Comparison of ENCODE assay signal across 9 mouse cellular contexts in the genomic region with DNA sequence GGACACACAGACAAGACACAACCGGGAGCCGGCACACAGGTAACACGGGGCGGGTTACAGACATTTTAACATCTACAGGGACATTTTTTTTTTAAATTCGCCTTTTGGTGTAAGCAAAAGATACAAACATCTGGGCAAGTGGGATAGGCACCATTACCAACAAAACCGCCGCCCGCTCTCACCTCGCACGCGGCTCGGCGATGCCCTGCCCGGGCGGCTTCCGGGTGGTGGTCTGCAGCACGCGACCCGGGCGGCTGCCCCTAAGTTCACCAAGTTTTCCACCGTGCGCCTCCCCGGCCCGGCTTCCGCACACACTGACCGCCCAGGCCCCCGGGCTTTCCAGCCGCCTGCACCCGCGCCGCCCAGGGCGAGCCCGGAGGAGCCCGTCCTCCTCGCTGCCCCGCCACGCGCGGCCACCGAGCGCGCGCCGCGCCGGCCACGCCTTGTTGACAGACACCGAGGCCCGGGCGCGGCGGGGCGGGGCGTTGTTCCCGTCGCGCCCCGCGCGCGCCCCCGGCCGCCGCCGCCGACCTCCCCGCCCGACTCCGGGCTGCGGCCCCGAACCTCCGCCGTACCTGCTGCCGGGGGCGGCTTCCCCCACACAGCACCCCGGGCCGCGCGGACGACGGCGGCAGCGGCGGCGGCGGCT. TPM values are rescaled to one million over a fixed set of nuclear protein-coding genes. Genes with fewer than 3 reads are reported as not detected.
DNase-seq lines count a peak whose midpoint lies in the region; ATAC-seq and TF ChIP-seq lines count a peak whose summit lies in the region.
"Had no signal": no experiment of that assay in that cellular context is flagged by ENCODE, and none has a peak within 500 bp of the region (broad histone marks: within the 10 kb centered on the region; RNA-seq: fewer than 3 reads in every experiment).

No protein-coding gene starts in this region.

- peaks cover 31% of the 10 kb centered on the region for H3K36me3 ChIP-seq in E14TG2a.4 (ENCODE audit: insufficient read depth, low read length)
- H3K36me3 ChIP-seq in forebrain, embryonic 11.5 days (ENCODE audit: control insufficient read depth, insufficient read depth, low read length): no peaks in the 10 kb centered on the region
- peaks cover 7% of the 10 kb centered on the region; the same call in 1 of the 2 replicates for H3K36me3 ChIP-seq in heart, postnatal 0 days (replicated peaks; ENCODE audit: control insufficient read depth, insufficient read depth, low read length)
- peaks cover 14% of the 10 kb centered on the region for H3K36me3 ChIP-seq in lung, embryonic 14.5 days (ENCODE audit: insufficient read depth)

- peaks cover 6% of the 10 kb centered on the region for H3K27me3 ChIP-seq in E14TG2a.4 (ENCODE audit: insufficient read depth, low read length)
- H3K27me3 ChIP-seq in forebrain, embryonic 11.5 days (ENCODE audit: control insufficient read depth, insufficient read depth, low read length): no peaks in the 10 kb centered on the region
- H3K27me3 ChIP-seq in heart, postnatal 0 days (ENCODE audit: control insufficient read depth, insufficient read depth, low read length): no peaks in the 10 kb centered on the region
- no peaks in the 10 kb centered on the region for H3K27me3 ChIP-seq in lung, embryonic 14.5 days (ENCODE audit: insufficient read depth, low read length)

- peak overlapping the region; percentile 96 for H3K27ac ChIP-seq in forebrain, embryonic 11.5 days (ENCODE audit: low read depth, low read length)
- H3K27ac ChIP-seq in heart, postnatal 0 days (ENCODE audit: low read depth): peak overlapping the region; percentile 100
- peak overlapping the region; percentile 99 for H3K27ac ChIP-seq in lung, embryonic 14.5 days (ENCODE audit: low read depth)

- H3K9me3 ChIP-seq in E14TG2a.4 (ENCODE audit: low read length): no peaks in the 10 kb centered on the region
- no peaks in the 10 kb centered on the region for H3K9me3 ChIP-seq in forebrain, embryonic 11.5 days (ENCODE audit: control insufficient read depth, low read length)
- H3K9me3 ChIP-seq in heart, postnatal 0 days (replicated peaks; ENCODE audit: control insufficient read depth, low read length): no peaks in the 10 kb centered on the region
- no peaks in the 10 kb centered on the region for H3K9me3 ChIP-seq in lung, embryonic 14.5 days (ENCODE audit: low read depth, low read length)

- peak overlapping the region; percentile 58 for H3K4me2 ChIP-seq in forebrain, embryonic 11.5 days (ENCODE audit: low read depth, low read length, severe bottlenecking)
- peak overlapping the region; percentile 88 for H3K4me2 ChIP-seq in heart, postnatal 0 days (ENCODE audit: low read depth, low read length)
- H3K4me2 ChIP-seq in lung, embryonic 14.5 days: peak overlapping the region; percentile 61

- peak; percentile 63 for DNase-seq in c-Kit-positive CD71-positive TER-119-negative erythroid progenitor cells, embryonic 14.5 days (ENCODE audit: low read depth)
- peak; percentile 92 for DNase-seq in forebrain, embryonic 11.5 days (ENCODE audit: low spot score)
- DNase-seq in heart, postnatal 0 days (ENCODE audit: low spot score): peak; percentile 81
- peak; percentile 90 to 94 for DNase-seq in kidney, postnatal 4 days
- peak; percentile 91 for DNase-seq in lung, embryonic 14.5 days
- peak; percentile 70 to 72 for DNase-seq in thymus, adult 18-20 months

- ATAC-seq in forebrain, embryonic 11.5 days (replicated peaks; ENCODE audit: low FRiP score): peak; percentile 81
- peak; percentile 85 for ATAC-seq in heart, postnatal 0 days (ENCODE audit: insufficient read depth, low read depth)
- ATAC-seq in lung, embryonic 14.5 days (ENCODE audit: insufficient read depth): peak; percentile 82
- peak; percentile 26 for ATAC-seq in neutrophil, adult 5-6 weeks (ENCODE audit: extremely low read depth, insufficient number of reproducible peaks, low FRiP score, poor library complexity, severe bottlenecking)

- H3K9ac ChIP-seq in forebrain, embryonic 11.5 days (ENCODE audit: low read length): peak overlapping the region; percentile 99
- peak overlapping the region; percentile 100 for H3K9ac ChIP-seq in heart, postnatal 0 days (replicated peaks; ENCODE audit: low read depth, low read length)
- peak overlapping the region; percentile 99 for H3K9ac ChIP-seq in lung, embryonic 14.5 days

- peak overlapping the region; percentile 92 for H3K4me3 ChIP-seq in E14TG2a.4 (replicated peaks; ENCODE audit: low read length)
- H3K4me3 ChIP-seq in forebrain, embryonic 11.5 days (ENCODE audit: low read depth, low read length): peak overlapping the region; percentile 89
- peak overlapping the region; percentile 100 for H3K4me3 ChIP-seq in heart, postnatal 0 days (ENCODE audit: low read depth, low read length)
- peak overlapping the region; percentile 78 for H3K4me3 ChIP-seq in lung, embryonic 14.5 days (ENCODE audit: low read depth, low read length)

- H3K4me1 ChIP-seq in E14TG2a.4 (replicated peaks; ENCODE audit: low read depth, low read length): peaks cover 65% of the 10 kb centered on the region
- 0 out of 2 replicates have a peak, but pooled peaks cover 5% of the 10 kb centered on the region for H3K4me1 ChIP-seq in forebrain, embryonic 11.5 days (replicated peaks; ENCODE audit: control insufficient read depth, insufficient read depth, low read length)
- H3K4me1 ChIP-seq in heart, postnatal 0 days (ENCODE audit: control insufficient read depth, insufficient read depth): peaks cover 10% of the 10 kb centered on the region
- H3K4me1 ChIP-seq in lung, embryonic 14.5 days (ENCODE audit: insufficient read depth): 0 out of 2 replicates have a peak, but pooled peaks cover 3% of the 10 kb centered on the region

- under 1% methylated on average over 77 of the region's 86 CpGs for WGBS in forebrain, embryonic 11.5 days
- WGBS in heart, postnatal 0 days: under 1% methylated on average over 55 of the region's 86 CpGs
- WGBS in lung, embryonic 14.5 days: under 1% methylated on average over 78 of the region's 86 CpGs

- no peak for TF ChIP-seq EP300 in heart, postnatal 0 days (IDR thresholded peaks at IDR 0.05; ENCODE audit: low read depth)

- no peak for TF ChIP-seq CTCF in E14TG2a.4 (conservative IDR thresholded peaks at IDR 0.05; ENCODE audit: low read length)
- TF ChIP-seq CTCF in heart, postnatal 0 days (IDR thresholded peaks at IDR 0.05; ENCODE audit: low read depth): no peak
- TF ChIP-seq CTCF in lung, embryonic 14.5 days (IDR thresholded peaks at IDR 0.05; ENCODE audit: low read depth): no peak

RNA-seq across cellular contexts. Expression of a gene that starts 0.7 kb away (rescaled TPM):
- 23.6 and 27.2 TPM in 2 replicates for polyA plus RNA-seq in forebrain, embryonic 11.5 days (2014; fragmentation: Nextera tagmentation; extraction: Ambion mirVana)
- 74.3 and 99.7 TPM in 2 replicates for total RNA-seq in heart, postnatal 0 days (2014; rRNA removed; ENCODE audit: low replicate concordance)
- polyA plus RNA-seq in heart, postnatal 0 days (2015; fragmentation: Nextera tagmentation; extraction: Ambion mirVana): 16.7 and 17.0 TPM in 2 replicates
- 33.5 and 33.7 TPM in 2 replicates for polyA plus RNA-seq in lung, embryonic 14.5 days (2014; fragmentation: Nextera tagmentation; extraction: Ambion mirVana)
- total RNA-seq in neutrophil, adult 5-6 weeks (2017): 203 and 231 TPM in 2 replicates

RNA-seq across cellular contexts. Expression of a gene that starts 28.7 kb away (rescaled TPM):
- polyA plus RNA-seq in forebrain, embryonic 11.5 days (2014; fragmentation: Nextera tagmentation; extraction: Ambion mirVana): 23.1 and 25.6 TPM in 2 replicates
- total RNA-seq in heart, postnatal 0 days (2014; rRNA removed; ENCODE audit: low replicate concordance): 14.7 and 17.3 TPM in 2 replicates
- polyA plus RNA-seq in heart, postnatal 0 days (2015; fragmentation: Nextera tagmentation; extraction: Ambion mirVana): 21.8 and 22.9 TPM in 2 replicates
- 31.2 and 34.4 TPM in 2 replicates for polyA plus RNA-seq in lung, embryonic 14.5 days (2014; fragmentation: Nextera tagmentation; extraction: Ambion mirVana)
- total RNA-seq in neutrophil, adult 5-6 weeks (2017): 70.2 and 73.2 TPM in 2 replicates

RNA-seq across cellular contexts. Expression of a gene that starts 51.9 kb away (rescaled TPM):
- 0.13 TPM in 1 of 2 replicates, not detected in the other for polyA plus RNA-seq in forebrain, embryonic 11.5 days (2014; fragmentation: Nextera tagmentation; extraction: Ambion mirVana)
- not detected in 2 replicates for total RNA-seq in heart, postnatal 0 days (2014; rRNA removed; ENCODE audit: low replicate concordance)
- polyA plus RNA-seq in heart, postnatal 0 days (2015; fragmentation: Nextera tagmentation; extraction: Ambion mirVana): 0.07 TPM in 1 of 2 replicates, not detected in the other
- polyA plus RNA-seq in lung, embryonic 14.5 days (2014; fragmentation: Nextera tagmentation; extraction: Ambion mirVana): not detected in 2 replicates
- total RNA-seq in neutrophil, adult 5-6 weeks (2017): 37.2 and 40.6 TPM in 2 replicates
- total RNA-seq: layer of hippocampus, adult 8-10 months had no signal

Comparison
In these comparisons a context has a peak if more than half of its experiments do, and no peak if none do; other contexts are left out.
1. Peak in every context shown above with its lines: DNase-seq, ATAC-seq, H3K4me3 ChIP-seq and H3K27ac ChIP-seq.
2. ATAC-seq: peak in every context shown above with its lines; median percentile 85 in heart, postnatal 0 days; 82 in lung, embryonic 14.5 days; 81 in forebrain, embryonic 11.5 days; 26 in neutrophil, adult 5-6 weeks.